19 mouse cellular contexts compared by ENCODE assay signal in the genomic region with DNA sequence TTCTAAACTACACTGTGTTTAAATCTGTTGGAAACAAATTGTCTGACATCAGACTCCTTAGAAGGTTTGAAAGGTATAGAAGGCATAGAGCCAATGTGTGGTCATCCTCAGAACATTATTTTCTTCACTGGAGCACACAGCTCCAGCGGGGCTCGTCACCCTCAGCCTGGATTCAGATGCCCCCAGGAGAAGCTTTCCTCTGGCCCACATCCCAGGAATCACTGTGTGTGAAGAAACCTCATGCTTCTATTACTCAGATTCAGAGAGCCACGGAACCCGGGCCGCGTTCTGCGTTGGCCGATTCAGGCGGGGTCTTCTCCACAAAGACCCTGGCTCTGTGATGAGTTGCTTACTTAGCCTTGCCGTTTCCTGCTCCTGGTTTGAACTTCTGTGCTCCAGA. TPM values are rescaled to one million over a fixed set of nuclear protein-coding genes. Genes with fewer than 3 reads are reported as not detected.
A peak's percentile ranks its signal among the peaks of the same experiment; 100 is the strongest.
DNase-seq lines count a peak whose midpoint lies in the region; ATAC-seq and TF ChIP-seq lines count a peak whose summit lies in the region.
"Had no signal": no experiment of that assay in that cellular context is flagged by ENCODE, and none has a peak within 500 bp of the region (broad histone marks: within the 10 kb centered on the region; RNA-seq: fewer than 3 reads in every experiment).

No protein-coding gene starts in this region.

- no peak for ATAC-seq in Patski
- ATAC-seq: activated CD4-positive, CD25-positive, alpha-beta regulatory T cell, adult 4 months; forebrain, embryonic 13.5 days; forebrain, embryonic 15.5 days; forebrain, postnatal 0 days had no signal

- in situ Hi-C loops in Patski (cut with MboI; ENCODE audit: low pct_unique_long_range_greater_than_20kb), result no loop called here

- DNase-seq in adrenal gland, postnatal 14 days, result peak; percentile 45
- DNase-seq in adrenal gland, adult (ENCODE audit: inconsistent age in 2 of 2, low spot score in 1 of 2), result no peak
- DNase-seq in gastrocnemius, postnatal 14 days, result peak; percentile 35
- no peak for DNase-seq in gastrocnemius, postnatal 25 days
- peak; percentile 83 for DNase-seq in Patski (ENCODE audit: low read depth, low spot score)
- no peak for DNase-seq in lung, postnatal 36 days
- DNase-seq: adrenal gland, adult 2 months; cerebellum, adult 11-12 months; cerebellum, adult 2 months; cerebellum, adult 9-10 months; forebrain, postnatal 0 days had no signal

- no peaks in the 10 kb centered on the region for H3K27me3 ChIP-seq in Patski
- H3K27me3 ChIP-seq: embryonic facial prominence, embryonic 12.5 days; forebrain, embryonic 13.5 days; forebrain, embryonic 15.5 days had no signal

- CTCF ChIA-PET in Patski (lab: Charles Lee), result interaction anchor here (1.0 to 1.4 kb wide), 3 partner anchors 12 to 35 kb away, joined by 3 to 4 read pairs (median 3); no protein-coding TSS in a partner anchor

- POLR2A ChIA-PET in Patski (lab: Charles Lee), result no interaction called here

- intact Hi-C loops in gastrocnemius, postnatal 14 days (cut with DNase I; ENCODE audit: low total_unique reads), result no loop called here

- TF ChIP-seq CTCF in Patski (IDR thresholded peaks at IDR 0.05), result no peak

RNA-seq across cellular contexts. Expression of a gene that starts 13.4 kb away (rescaled TPM):
- 1.9 and 2.6 TPM in 2 replicates for total RNA-seq in adrenal gland, postnatal 14 days (2021)
- total RNA-seq in gastrocnemius, postnatal 14 days (2021), result under 1 TPM; 0.07 to 0.35 TPM
- not detected for total RNA-seq in gastrocnemius, postnatal 25 days (2021)
- not detected for polyA plus RNA-seq in Patski (2021)
- total RNA-seq: MEL had no signal
- polyA plus RNA-seq: C2C12 had no signal

RNA-seq across cellular contexts. Expression of a gene that starts 13.9 kb away (rescaled TPM):
- 2.6 and 2.9 TPM in 2 replicates for total RNA-seq in adrenal gland, postnatal 14 days (2021)
- total RNA-seq in gastrocnemius, postnatal 14 days (2021), result 1 to 10 TPM in 1 of 2 experiments, not detected in 1; 1.7 TPM
- not detected for total RNA-seq in gastrocnemius, postnatal 25 days (2021)
- polyA plus RNA-seq in Patski (2021), result not detected
- total RNA-seq: MEL had no signal
- polyA plus RNA-seq: adrenal gland, adult 2 months; C2C12; embryonic facial prominence, embryonic 14.5 days; forebrain, embryonic 11.5 days; forebrain, embryonic 13.5 days had no signal

RNA-seq across cellular contexts. Expression of a gene that starts 58.6 kb away (rescaled TPM):
- total RNA-seq in adrenal gland, postnatal 14 days (2021), result 45.4 and 50.7 TPM in 2 replicates
- total RNA-seq in gastrocnemius, postnatal 14 days (2021), result 10 to 100 TPM; 21.7 to 23.6 TPM
- 10 to 100 TPM; 21.9 to 23.0 TPM for total RNA-seq in gastrocnemius, postnatal 25 days (2021)
- 85.2 TPM for polyA plus RNA-seq in Patski (2021)

Comparison
In these comparisons a context has a peak if more than half of its experiments do, and no peak if none do; other contexts are left out.
1. DNase-seq: peak in adrenal gland, postnatal 14 days (single experiment), gastrocnemius, postnatal 14 days (single experiment) and Patski (single experiment); none in adrenal gland, adult (0 of 2), gastrocnemius, postnatal 25 days (single experiment) and lung, postnatal 36 days (single experiment).